Mouse (Mus musculus) kidney, postnatal 14 days (tissue): ENCODE measurements around the gene Zfp768.

Experiments used
- DNase-seq: peaks from one replicate; pipeline ENCODE4 v3.0.0; 2022; ENCODE audit warnings: mixed read lengths

The Zfp768 gene

DNA sequence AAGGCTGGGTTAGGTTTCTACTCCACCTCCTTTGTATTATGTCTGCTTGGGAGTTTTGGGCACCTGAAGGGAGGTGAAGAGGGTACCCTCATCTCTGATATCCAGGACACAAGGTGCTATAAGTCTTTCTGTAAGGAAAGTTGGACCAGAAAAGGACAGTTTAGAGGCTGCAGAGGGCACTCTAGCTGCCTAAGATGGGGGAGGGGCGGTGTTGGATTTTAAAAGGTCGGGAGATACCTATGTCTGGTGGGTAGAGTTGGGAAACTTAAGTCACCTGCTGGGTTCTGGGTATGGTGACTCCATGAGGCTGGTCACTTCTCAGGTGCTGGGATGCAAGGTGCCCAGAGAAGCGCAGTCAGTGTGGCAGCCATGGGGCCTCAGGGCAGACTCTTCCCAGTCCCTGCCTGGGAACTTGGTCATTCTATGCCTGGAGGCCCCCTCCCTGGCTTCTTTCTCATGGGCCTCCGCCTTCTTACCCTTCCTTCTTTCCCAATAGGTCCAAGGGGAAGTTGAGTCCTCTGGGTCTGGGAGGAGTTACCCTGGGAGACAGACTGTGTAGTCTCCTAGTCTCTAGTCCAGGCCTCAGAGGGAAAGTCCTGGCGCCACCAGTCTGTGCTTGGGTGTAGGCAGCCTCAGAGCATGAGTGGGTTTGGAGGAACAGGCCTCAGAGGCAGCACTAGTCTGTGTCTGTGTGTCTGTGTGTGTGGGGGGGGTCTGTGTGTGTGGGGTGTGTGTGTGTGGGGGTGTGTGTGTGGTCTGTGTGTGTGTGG, 48.4 kb downstream of the Zfp768 start:
- no peak for DNase-seq

- DNase-seq: no peak
Observed at GRCm38 (mm10) chr7:127296098-127296497, 49.3 kb downstream of the Zfp768 start, which contains the start of gene Itgal. TSS of gene Itgal (plus strand) at chr7:127296260.
